ENCODE assay signal across 10 mouse cellular contexts in genomic region chr1:179592972-179593371, GRCm38 (mm10). TPM values are rescaled to one million over a fixed set of nuclear protein-coding genes. Genes with fewer than 3 reads are reported as not detected.
A peak's percentile ranks its signal among the peaks of the same experiment; 100 is the strongest.
DNase-seq lines count a peak whose midpoint lies in the region; ATAC-seq and TF ChIP-seq lines count a peak whose summit lies in the region.
"Had no signal": no experiment of that assay in that cellular context is flagged by ENCODE, and none has a peak within 500 bp of the region (broad histone marks: within the 10 kb centered on the region; RNA-seq: fewer than 3 reads in every experiment).

No protein-coding gene starts in this region.

- H3K9me3 ChIP-seq in lung, embryonic 14.5 days (ENCODE audit: low read depth, low read length) = no peaks in the 10 kb centered on the region
- no peaks in the 10 kb centered on the region for H3K9me3 ChIP-seq in forebrain, embryonic 13.5 days (replicated peaks)
- no peaks in the 10 kb centered on the region for H3K9me3 ChIP-seq in forebrain, embryonic 12.5 days
- H3K9me3 ChIP-seq: forebrain, embryonic 10.5 days had no signal

- in situ Hi-C loops in Patski (cut with MboI; ENCODE audit: low pct_unique_long_range_greater_than_20kb) = no loop called here

- H3K4me3 ChIP-seq in lung, embryonic 14.5 days (ENCODE audit: low read depth, low read length) = no peak overlapping the region
- no peak overlapping the region for H3K4me3 ChIP-seq in forebrain, embryonic 13.5 days
- no peak overlapping the region for H3K4me3 ChIP-seq in forebrain, embryonic 12.5 days (replicated peaks)
- H3K4me3 ChIP-seq: forebrain, embryonic 10.5 days had no signal

- H3K36me3 ChIP-seq in lung, embryonic 14.5 days (ENCODE audit: insufficient read depth) = 0 out of 2 replicates have a peak, but pooled peaks cover 3% of the 10 kb centered on the region
- peaks cover 11% of the 10 kb centered on the region for H3K36me3 ChIP-seq in forebrain, embryonic 13.5 days (ENCODE audit: poor library complexity, severe bottlenecking)
- peaks cover 8% of the 10 kb centered on the region; the same call in 1 of the 2 replicates for H3K36me3 ChIP-seq in forebrain, embryonic 12.5 days (replicated peaks)

- no peak overlapping the region for H3K9ac ChIP-seq in lung, embryonic 14.5 days
- H3K9ac ChIP-seq in forebrain, embryonic 13.5 days = no peak overlapping the region
- no peak overlapping the region for H3K9ac ChIP-seq in forebrain, embryonic 12.5 days

- CTCF ChIA-PET in Patski (lab: Charles Lee) = interaction anchor here (1.0 kb wide), 2 partner anchors 18 to 31 kb away, joined by 3 to 4 read pairs; no protein-coding TSS in a partner anchor

- WGBS in lung, embryonic 14.5 days = 71% methylated on average over 7 of the region's 7 CpGs
- WGBS in forebrain, embryonic 13.5 days = 66% methylated on average over 7 of the region's 7 CpGs
- WGBS in forebrain, embryonic 12.5 days = 66% methylated on average over 7 of the region's 7 CpGs

- POLR2A ChIA-PET in Patski (lab: Charles Lee) = no interaction called here

- H3K4me1 ChIP-seq in lung, embryonic 14.5 days (ENCODE audit: insufficient read depth) = no peaks in the 10 kb centered on the region
- H3K4me1 ChIP-seq in forebrain, embryonic 13.5 days = 0 out of 2 replicates have a peak, but pooled peaks cover 10% of the 10 kb centered on the region
- no peaks in the 10 kb centered on the region for H3K4me1 ChIP-seq in forebrain, embryonic 12.5 days
- H3K4me1 ChIP-seq: forebrain, embryonic 10.5 days had no signal

- no peak overlapping the region for H3K4me2 ChIP-seq in lung, embryonic 14.5 days
- H3K4me2 ChIP-seq in forebrain, embryonic 13.5 days = no peak overlapping the region
- H3K4me2 ChIP-seq in forebrain, embryonic 12.5 days = no peak overlapping the region

- TF ChIP-seq CTCF in lung, embryonic 14.5 days (IDR thresholded peaks at IDR 0.05; ENCODE audit: low read depth) = peak; percentile 38; the same call in 1 of the 2 replicates
- TF ChIP-seq CTCF in Patski (IDR thresholded peaks at IDR 0.05) = peak; percentile 47

- peak; percentile 50 to 66 for DNase-seq in cerebellum, postnatal 14 days
- DNase-seq in cerebellum, adult 9-11 months = no peak
- peak; percentile 22 for DNase-seq in lung, embryonic 14.5 days
- DNase-seq in lung, postnatal 25 days (ENCODE audit: low spot score) = no peak
- no peak for DNase-seq in Patski (ENCODE audit: low read depth, low spot score)
- DNase-seq: cerebellum, adult 11-12 months had no signal

- ATAC-seq in lung, embryonic 14.5 days (ENCODE audit: insufficient read depth) = no peak
- ATAC-seq in Patski = no peak
- ATAC-seq in megakaryocyte progenitor cell, adult 5-6 weeks (replicated peaks; ENCODE audit: poor library complexity) = peak; percentile 44; the same call in 1 of the 2 replicates
- no peak for ATAC-seq in forebrain, embryonic 13.5 days
- no peak for ATAC-seq in forebrain, embryonic 12.5 days (ENCODE audit: low FRiP score)

- no peaks in the 10 kb centered on the region for H3K27me3 ChIP-seq in lung, embryonic 14.5 days (ENCODE audit: insufficient read depth, low read length)
- H3K27me3 ChIP-seq in Patski = no peaks in the 10 kb centered on the region
- H3K27me3 ChIP-seq in forebrain, embryonic 13.5 days = no peaks in the 10 kb centered on the region
- no peaks in the 10 kb centered on the region for H3K27me3 ChIP-seq in forebrain, embryonic 12.5 days

- H3K27ac ChIP-seq in lung, embryonic 14.5 days (ENCODE audit: low read depth) = no peak overlapping the region
- H3K27ac ChIP-seq in forebrain, embryonic 13.5 days = no peak overlapping the region
- H3K27ac ChIP-seq in forebrain, embryonic 12.5 days = no peak overlapping the region
- H3K27ac ChIP-seq: forebrain, embryonic 10.5 days had no signal

RNA-seq across cellular contexts. Expression of gene Cnst, which starts 46.8 kb away (rescaled TPM):
- polyA plus RNA-seq in lung, embryonic 14.5 days (2014; fragmentation: Nextera tagmentation; extraction: Ambion mirVana) = 17.1 and 18.2 TPM in 2 replicates
- 10.4 TPM for polyA plus RNA-seq in Patski (2021)
- total RNA-seq in megakaryocyte progenitor cell, adult 5-6 weeks (2015) = 8.3 and 13.0 TPM in 2 replicates
- 14.2 and 15.8 TPM in 2 replicates for total RNA-seq in megakaryocyte progenitor cell, adult 5-6 weeks (2017)
- polyA plus RNA-seq in forebrain, embryonic 13.5 days (2015; fragmentation: Nextera tagmentation; extraction: Ambion mirVana) = 23.0 and 24.4 TPM in 2 replicates
- 26.9 and 29.0 TPM in 2 replicates for polyA plus RNA-seq in forebrain, embryonic 12.5 days (2016; fragmentation: Nextera tagmentation; extraction: Ambion mirVana)

RNA-seq across cellular contexts. Expression of gene Tfb2m, which starts 46.9 kb away (rescaled TPM):
- polyA plus RNA-seq in lung, embryonic 14.5 days (2014; fragmentation: Nextera tagmentation; extraction: Ambion mirVana) = 26.6 and 34.6 TPM in 2 replicates
- 28.7 TPM for polyA plus RNA-seq in Patski (2021)
- 46.2 and 50.3 TPM in 2 replicates for total RNA-seq in megakaryocyte progenitor cell, adult 5-6 weeks (2015)
- 43.9 and 50.6 TPM in 2 replicates for total RNA-seq in megakaryocyte progenitor cell, adult 5-6 weeks (2017)
- polyA plus RNA-seq in forebrain, embryonic 13.5 days (2015; fragmentation: Nextera tagmentation; extraction: Ambion mirVana) = 32.4 and 32.6 TPM in 2 replicates
- polyA plus RNA-seq in forebrain, embryonic 12.5 days (2016; fragmentation: Nextera tagmentation; extraction: Ambion mirVana) = 33.6 and 33.7 TPM in 2 replicates

Comparison
In these comparisons a context has a peak if more than half of its experiments do, and no peak if none do; other contexts are left out.
1. DNase-seq: peak in cerebellum, postnatal 14 days (2 of 2) and lung, embryonic 14.5 days (single experiment); none in cerebellum, adult 9-11 months (single experiment), lung, postnatal 25 days (single experiment) and Patski (single experiment).